Mouse (Mus musculus) thymus, postnatal 25 days (tissue): ENCODE measurements around the gene Zbtb11.
"Not testable (repeated sequence)": the region's sequence is repeated elsewhere in the genome, so short reads cannot be mapped to it uniquely, and the experiment has no call there.

Source experiments
- DNase-seq: peaks from one replicate; pipeline ENCODE4 v3.0.0; 2022

Zbtb11 gene

DNA sequence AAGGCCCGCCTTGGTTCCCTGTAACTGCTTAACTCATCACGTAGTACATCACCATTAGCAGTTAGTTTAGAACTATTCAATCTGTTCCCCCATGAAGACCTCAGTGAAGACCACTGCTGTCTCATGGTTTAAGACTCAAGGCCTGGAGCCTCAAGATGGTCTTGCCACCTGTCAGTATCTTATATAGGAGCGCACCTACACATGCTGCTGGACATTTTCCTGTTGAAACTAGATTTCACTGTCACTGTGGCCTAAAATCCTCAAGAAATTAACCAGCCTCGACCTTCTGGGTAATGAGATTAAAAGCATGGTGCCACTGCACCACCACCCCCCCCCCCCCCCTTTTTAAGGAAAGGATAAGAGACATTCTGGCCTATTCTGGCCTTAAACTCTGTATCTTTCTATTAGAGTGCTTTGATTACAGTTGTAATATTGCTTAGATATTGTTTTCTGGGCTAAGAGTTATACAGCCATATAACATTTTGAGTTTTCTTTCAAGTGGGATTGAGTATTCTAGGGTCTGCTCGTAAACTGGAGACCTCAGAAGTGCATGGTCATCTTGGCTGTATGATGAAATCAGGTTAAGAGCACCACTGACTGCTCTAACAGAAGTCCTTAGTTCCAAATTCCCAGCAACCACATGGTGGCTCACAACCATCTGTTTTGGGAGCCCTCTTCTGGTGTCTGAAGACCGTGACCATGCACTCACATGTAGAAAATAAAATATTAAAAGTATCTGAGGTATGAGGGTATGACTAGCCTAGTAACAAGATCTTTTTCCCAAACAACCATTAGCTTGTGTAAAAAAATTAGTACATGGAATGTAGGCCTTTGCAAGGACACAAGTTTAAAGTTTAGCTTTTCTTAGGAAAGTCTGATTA lies 1.7 kb upstream of the Zbtb11 start:
- DNase-seq: no peak

DNA sequence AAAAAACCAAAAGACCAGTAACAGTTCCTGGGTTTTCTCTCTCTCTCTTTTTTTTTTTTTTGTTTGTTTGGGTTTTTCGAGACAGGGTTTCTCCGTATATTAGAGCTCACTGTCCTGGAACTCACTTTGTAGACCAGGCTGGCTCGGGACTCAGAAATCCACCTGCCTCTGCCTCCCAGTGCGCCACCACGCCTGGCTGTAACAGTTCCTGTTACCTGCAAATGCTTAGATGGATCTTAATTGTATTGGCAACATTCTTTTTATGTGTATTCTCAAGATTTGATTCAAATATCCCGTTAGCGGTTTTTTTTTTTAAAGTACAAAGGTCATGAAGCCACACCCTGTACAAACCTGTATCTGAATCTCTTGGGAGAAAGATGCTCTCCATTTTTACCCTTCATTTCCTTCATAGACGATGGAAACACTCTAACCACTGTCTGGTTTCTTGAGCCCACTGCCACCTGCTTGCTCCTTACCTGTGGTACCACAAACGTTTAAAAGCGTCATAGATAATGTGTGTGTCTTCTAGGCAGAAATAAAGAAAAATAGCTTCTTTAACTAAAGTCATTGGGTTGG lies 969 bp upstream of the Zbtb11 start:
- DNase-seq: no peak

DNA sequence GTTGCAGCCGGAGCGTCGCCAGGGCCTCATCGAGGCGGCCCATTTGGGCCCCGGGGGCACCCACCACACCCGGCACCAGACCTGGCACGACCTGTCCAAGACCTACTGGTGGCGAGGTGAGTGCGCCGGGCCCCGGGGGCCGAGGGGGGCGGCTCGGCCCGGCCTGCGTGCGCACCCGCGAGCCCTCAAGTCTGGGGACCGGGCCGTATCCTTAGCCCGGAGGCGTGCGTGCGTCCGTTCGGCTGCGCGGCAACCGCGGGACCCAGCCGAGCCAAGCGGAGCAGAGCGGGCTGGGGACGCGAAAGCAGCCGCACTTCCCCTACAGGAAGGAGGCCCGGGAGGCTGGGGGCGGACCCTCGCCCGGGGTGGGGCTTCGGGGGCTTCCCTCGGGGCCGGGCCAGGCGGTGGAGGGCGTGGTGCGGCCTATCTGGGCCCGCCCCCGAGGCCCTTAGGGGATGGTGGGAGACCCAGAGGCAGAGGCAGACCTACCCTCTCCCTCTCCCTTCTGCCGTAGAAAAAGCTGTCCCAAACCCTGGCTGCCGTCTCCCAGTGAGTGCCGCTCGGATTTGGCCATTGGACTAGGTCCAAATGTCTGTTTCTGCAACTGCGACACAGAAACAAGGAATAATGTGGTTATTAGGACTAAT lies 696 bp downstream of the Zbtb11 start:
- DNase-seq: peak; percentile 92

DNA sequence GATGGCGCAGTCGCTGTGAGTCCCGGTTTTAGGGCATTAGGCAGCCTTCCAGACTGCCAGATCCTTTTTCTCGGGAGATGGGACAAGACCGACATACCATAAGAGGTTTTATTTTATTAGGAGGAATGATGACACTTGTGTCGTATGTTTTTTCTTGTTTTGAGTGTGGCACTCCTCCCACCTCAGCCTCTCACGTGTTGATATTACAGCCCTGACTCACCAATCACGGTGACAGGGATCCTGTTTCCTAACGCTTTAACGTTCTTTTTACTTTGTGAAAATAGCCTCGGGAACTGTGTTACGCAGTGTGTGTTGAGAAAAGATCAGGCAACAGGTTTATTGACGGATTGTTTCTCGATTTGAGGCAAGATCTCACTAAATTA lies 1.2 kb downstream of the Zbtb11 start:
- DNase-seq: no peak

GRCm38 (mm10) chr16:55986001-55986400 lies 12.3 kb downstream of the Zbtb11 start:
- DNase-seq: no peak

GRCm38 (mm10) chr16:55990311-55990710 lies 16.6 kb downstream of the Zbtb11 start:
- no peak for DNase-seq

DNA sequence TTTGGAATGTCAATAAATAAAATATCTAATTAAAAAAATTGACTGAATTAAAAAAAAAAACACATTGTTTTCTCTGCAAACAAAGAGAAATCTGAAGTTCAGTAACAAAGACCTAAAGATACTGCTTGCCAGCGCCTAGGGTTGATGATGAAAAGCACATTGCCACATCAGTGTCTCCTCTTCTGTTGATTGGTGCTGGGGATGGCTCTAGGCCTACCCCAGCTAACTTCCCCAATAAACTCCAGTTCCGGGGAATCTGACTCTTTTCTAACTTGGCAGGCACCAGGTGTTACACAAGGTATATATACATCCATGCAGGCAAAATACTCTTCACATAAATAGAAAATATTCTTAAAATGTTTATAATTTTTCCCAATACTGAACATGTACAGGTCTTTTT lies 20.6 kb downstream of the Zbtb11 start:
- no peak for DNase-seq

DNA sequence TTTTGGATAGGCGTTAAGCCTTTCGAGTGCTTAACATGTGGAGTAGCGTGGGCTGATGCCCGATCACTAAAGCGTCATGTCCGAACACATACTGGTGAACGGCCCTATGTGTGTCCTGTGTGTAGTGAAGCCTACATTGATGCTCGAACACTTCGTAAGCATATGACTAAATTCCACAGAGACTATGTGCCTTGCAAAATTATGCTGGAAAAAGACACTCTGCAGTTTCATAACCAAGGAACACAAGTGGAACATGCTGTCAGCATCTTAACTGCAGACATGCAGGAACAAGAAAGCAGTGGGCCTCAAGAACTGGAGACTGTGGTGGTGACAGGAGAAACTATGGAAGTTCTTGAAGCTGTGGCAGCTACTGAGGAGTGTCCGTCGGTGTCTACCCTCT lies 33.1 kb downstream of the Zbtb11 start:
- DNase-seq: no peak

DNA sequence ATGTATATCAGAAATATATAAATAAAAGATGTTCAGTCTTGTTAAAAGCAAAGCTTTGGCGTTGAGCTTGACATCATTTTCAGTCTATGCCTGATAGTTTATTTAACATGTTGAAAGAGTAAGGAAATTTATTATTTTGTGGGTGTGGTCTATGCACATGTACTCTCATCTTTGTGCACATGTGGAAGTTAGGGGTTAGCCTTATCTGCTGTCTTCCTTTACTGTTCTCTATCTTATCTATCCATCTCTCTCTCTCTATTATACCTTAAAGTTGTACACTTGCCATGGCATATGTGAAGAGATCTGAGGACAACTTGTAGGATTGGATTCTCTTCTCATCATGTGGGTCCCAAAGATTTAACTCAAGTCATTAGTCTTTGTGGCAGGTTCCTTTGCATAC lies 35.2 kb downstream of the Zbtb11 start:
- DNase-seq: no peak

- DNase-seq: no peak
These were observed 39.4 kb downstream of the Zbtb11 start for GRCm38 (mm10) chr16:56012789-56013743.

DNA sequence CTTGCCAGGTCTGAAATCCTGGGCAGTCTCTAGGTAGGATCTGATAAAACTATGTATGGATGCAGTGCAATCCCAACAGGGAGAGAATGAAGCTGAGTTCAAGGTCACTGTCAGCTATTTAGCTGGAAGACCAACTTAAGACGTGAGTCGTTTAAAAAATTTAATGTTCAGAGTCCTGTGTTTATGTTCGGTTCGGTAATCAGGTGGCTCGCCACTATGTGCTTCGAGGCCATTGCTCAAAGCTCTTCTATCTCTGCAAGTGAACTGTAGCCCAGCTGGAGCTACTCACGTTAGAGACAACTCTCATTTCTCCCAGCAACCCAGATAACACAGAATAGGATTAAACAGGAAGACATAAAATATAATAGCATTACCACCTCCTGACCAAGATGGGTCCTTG lies 40.4 kb downstream of the Zbtb11 start:
- DNase-seq: no peak

- no peak for DNase-seq
These were observed 46.0 kb downstream of the Zbtb11 start for GRCm38 (mm10) chr16:56019660-56020059.

GRCm38 (mm10) chr16:56027854-56028629 lies 54.4 kb downstream of the Zbtb11 start:
- DNase-seq: no peak

DNA sequence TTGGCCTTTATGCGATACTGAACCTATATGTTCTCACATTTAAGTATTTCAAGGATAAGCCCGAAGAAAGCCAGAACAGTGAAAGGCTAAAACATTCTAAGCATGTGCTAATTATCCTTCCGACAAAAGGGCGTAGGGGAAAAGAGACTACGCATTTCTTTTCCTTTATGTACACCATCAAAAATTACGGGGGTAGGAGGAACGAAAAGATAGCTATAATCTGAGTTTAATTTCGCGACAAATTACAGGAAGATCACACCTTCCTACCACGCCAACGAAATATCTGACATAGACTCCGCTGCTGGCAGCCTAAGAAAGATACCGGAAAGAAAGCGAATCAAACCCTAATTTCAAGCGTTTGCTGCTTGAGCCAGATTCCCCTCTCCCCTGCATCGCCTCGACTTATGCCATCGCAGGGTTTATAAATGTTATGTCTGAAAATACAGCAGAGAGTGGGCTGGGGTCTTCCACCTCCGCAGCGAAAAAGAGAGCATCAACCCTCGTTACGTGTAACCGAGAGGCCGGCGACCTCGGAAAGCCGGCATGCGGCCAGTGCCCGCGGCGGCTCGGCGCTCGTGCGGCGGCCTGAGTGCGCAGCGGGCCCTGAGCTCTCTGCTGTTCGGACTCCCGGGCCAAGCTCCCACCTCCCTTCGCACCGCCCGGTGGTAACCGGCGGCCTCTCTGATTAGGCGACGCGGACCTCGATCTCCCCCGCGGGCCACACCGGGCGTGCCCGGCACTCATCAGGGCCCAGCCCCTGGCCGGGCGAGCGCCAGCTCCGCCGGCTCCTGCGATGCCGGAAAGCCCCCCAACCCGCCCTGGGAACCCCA lies 55.3 kb downstream of the Zbtb11 start:
- no peak for DNase-seq

- DNase-seq: peak; percentile 97
These were observed 56.0 kb downstream of the Zbtb11 start, which contains the start of gene Pcnp for GRCm38 (mm10) chr16:56029661-56030082. Gene Pcnp, minus strand, starts transcription at chr16:56029739.

- no peak for DNase-seq
These were observed 60.9 kb downstream of the Zbtb11 start for GRCm38 (mm10) chr16:56034566-56034965.

DNA sequence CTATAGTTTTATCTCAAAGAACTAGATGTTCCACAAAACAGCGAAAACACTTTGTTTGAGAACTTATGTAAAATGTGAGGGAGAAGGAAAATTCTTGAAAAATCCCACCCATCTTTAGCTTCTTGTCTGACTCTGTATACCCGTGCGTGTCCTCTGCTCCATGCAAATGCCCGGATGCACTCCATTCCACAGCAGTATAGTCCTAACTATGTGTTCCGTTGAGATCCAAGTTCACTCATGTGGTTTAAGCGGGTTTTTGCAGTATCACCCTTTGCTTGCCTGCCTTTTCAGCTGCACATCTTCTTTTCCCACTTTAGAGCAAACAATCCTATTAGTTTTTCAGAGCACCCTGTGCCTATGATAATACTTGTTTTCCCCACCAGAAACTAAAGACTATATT lies 62.8 kb downstream of the Zbtb11 start:
- no peak for DNase-seq

GRCm38 (mm10) chr16:56037138-56038010 lies 63.7 kb downstream of the Zbtb11 start, which contains the start of gene Trmt10c:
Gene Trmt10c, minus strand, starts transcription at chr16:56037819.
- peak; percentile 94 for DNase-seq

DNA sequence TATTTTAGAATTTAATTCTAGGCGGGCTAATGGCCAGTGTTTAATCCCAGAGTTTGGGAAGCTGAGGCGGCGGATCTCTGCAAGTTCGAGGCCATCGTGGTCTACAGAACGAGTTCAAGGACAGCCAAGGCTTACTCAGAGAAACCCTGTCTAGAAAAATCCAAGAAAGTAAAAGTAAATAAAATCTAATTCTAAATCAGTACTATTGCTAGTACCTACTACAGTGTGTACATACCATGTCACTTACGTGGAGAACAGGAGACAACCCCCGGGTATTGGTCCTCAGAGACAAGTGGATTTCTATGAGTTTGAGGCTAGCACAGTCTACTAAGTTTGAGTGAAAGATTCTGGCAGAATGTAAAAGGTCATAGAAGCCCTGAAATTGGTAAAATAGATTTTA lies 64.4 kb downstream of the Zbtb11 start:
- no peak for DNase-seq

DNA sequence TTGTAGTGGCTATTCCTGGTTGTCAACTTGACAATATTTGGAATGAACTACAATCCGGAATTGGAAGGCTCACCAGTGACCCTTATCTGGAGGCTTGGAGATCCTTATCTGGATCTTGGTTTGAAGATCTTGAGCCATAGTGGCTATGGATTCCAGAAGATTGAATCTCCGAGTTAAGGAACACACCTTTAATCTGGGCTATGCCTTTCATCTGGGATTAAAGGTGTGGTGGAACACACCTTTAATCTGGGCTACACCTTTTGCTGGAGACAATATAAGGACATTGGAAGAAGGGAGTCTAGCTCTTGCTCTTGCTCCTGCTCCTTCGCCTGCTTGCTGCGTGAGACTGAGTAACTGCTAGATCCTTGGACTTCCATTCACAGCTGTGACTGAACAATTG lies 74.4 kb downstream of the Zbtb11 start, which contains the start of gene Senp7:
Gene Senp7, plus strand, starts transcription at position 301 of the 400 bp plus-strand sequence.
- DNase-seq: not testable (repeated sequence)
